Mouse (Mus musculus): ENCODE data around the gene Mon2. TPM values are rescaled to one million over a fixed set of nuclear protein-coding genes. Genes with fewer than 3 reads are reported as not detected.
"Not testable (repeated sequence)": the region's sequence is repeated elsewhere in the genome, so short reads cannot be mapped to it uniquely, and the experiment has no call there.

Mon2 gene
- total RNA-seq, 1 experiment from 2014 or later, result 92.7 TPM

DNA sequence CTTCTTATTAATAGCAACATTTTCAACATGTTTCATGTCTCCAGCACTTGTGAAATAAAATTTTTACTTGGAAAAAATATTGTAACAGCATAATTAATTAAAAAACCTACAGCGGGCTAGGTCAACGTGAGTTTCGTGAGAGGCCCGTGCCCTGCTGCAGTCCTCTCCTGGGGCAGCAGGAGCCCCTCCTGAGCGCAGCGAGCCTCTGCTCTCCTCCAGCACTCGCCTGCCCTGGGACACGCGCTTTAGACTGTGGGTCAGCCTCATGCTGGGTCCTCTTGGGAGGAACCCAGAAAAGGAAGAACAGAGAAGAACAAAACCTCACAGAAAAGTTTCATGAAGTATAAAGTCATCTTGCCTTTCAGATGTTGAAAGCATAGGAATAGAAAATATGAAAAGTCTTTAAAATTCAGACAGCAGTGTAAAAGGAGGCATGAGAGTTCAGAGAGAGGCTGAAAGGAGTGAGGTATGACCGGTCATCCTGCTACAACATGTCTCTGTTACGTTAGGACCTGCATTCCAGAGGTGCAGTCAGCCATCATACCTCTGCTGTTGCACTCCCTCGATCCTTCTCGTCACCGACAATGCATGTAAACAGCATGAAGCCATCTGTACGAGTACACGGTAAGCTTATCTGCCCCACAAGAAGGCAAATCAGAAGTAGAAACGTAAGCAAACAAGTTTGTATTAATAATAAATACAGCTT lies 81.8 kb downstream of the Mon2 start:
- no peak for DNase-seq

- DNase-seq, result no peak
Measured at GRCm38 (mm10) chr10:122991648-122992047, 84.7 kb downstream of the Mon2 start.

- no peak for DNase-seq
Measured at GRCm38 (mm10) chr10:122991053-122991452, 85.3 kb downstream of the Mon2 start.

- DNase-seq, result no peak
Measured at GRCm38 (mm10) chr10:122990606-122991005, 85.7 kb downstream of the Mon2 start.

DNA sequence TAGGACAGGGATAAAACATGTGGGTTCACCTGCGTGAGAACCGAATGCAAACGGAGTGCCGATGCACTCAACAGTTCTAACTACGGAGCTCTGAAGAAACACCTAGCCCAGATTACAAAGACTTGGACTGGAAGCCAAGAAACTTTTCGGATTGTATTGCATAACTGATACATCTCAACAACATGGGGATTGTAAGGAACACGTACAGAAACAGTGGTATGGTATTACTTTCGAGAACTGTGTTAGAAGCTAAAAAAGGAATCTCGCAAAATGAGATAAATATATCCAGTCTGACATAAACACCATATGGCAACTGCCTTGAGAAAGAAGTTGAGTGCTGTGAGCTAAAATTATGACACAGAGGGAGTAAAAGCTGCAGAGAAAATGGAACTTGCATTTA lies 86.4 kb downstream of the Mon2 start:
- no peak for DNase-seq

GRCm38 (mm10) chr10:122988372-122988771 lies 87.9 kb downstream of the Mon2 start:
- DNase-seq, result no peak

- no peak for DNase-seq
Measured at GRCm38 (mm10) chr10:122987671-122988128, 88.6 kb downstream of the Mon2 start.

DNA sequence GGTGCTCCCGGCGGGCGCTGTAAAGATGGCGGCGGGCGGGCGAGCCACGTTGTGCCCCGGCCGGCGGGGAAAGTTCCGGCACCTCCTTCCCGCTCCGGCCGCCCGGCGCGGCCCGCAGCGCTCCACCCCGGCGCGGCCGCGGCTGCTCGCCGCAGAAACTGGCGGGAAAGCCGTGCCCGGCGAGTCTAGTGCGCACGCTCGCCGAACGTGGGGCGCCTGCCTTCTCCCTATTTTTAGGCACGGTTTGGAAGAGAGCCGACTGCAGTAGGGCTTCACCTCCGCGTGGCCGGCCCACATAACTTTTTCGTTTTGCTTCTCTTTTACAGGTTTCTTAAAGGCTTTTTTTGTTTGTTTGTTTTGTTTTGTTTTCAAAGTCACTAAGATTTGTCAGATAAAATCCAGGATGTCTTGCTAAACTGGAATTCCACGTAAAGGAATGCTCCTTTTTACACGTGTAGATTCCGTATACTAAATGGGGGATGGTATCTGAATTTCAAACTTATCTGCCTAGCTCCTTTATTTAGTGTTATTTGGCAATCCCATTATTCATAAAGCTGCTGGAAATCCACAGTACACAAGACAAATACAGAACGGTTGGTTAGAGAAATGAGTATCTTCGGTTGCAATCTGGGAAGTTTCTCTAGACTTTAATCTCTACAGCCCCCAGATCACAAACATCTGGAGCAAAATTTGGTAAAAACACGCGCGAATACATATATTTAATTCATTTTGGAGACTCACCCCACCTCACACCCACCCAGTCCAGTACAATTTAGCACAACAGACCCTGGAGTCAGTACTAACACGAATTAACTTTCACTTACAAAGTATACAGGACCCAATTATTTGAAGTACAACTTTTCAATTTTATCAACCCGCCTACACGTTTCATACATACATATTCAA lies 89.7 kb downstream of the Mon2 start:
- peak; percentile 82 for DNase-seq

- peak; percentile 85 for DNase-seq
Measured at GRCm38 (mm10) chr10:122985515-122986319, 90.6 kb downstream of the Mon2 start.

DNA sequence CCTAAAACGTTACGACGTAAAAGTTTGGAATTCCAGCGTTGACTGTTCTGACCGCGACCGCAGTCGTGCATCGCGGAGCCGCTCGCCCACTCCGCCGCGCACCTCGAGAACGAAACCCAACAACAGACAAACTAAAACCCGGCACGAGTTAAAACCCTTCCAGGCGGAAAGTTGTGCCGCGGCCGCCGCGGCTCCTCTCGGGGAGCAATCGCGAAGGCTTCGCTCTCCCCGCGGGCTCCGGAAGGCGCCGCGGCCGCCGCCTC lies 91.1 kb downstream of the Mon2 start:
- no peak for DNase-seq

DNA sequence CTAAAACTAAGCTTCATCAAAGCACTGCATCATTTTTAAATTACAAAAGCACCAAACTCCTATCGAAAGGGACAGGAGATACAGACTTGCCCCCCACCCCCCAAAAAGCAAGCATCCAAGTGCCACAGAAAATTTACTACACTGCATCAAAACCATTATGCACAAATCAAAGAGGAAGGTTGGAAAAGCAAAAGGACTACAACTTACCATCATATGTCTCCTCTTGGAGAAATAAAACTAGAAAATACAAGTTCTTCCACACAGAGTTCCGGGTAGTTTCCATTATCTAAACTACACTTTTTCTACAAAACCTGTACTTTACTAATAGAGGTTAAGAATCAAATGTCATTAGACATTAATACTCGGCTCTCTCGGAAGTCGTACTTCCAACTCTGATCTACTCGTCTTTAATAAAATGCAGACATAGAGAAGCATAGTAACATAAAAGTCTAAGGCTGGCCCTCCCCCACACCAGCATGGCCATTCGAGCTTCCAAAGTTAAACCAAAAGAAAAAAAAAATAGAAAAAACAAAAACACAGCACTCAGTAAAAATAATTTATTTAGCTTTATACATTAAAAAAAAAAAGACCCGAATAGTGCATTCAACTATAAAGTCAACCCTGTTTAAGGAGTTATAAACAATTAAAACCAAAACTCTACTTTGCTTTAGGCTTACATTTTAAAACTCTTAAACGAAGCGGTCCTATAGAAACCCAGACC lies 91.6 kb downstream of the Mon2 start:
- DNase-seq, result no peak

GRCm38 (mm10) chr10:122983579-122984530 lies 92.5 kb downstream of the Mon2 start:
- no peak for DNase-seq

GRCm38 (mm10) chr10:122982909-122983578 lies 93.3 kb downstream of the Mon2 start:
- DNase-seq, result no peak

- no peak for DNase-seq
Measured at GRCm38 (mm10) chr10:122980123-122980522, 96.2 kb downstream of the Mon2 start.

DNA sequence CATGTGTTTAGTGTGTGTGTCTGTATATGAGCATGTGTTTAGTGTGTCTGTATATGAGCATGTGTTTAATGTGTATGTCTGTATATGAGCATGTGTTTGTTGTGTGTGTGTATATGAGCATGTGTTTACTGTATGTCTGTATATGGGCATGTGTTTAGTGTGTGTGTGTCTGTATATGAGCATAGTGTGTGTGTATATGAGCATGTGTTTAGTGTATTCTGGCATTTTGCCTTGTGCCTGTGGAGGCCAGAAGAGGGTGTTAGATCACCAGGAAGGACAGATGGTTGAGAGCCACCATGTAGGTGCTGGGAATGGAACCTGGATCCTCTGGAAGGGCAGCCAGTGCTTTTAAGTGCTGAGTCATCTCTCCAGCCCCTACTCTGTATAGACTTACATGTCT lies 96.9 kb downstream of the Mon2 start:
- DNase-seq, result no peak

- no peak for DNase-seq
Measured at GRCm38 (mm10) chr10:122976038-122976437, 100.3 kb downstream of the Mon2 start.

- no peak for DNase-seq
Measured at GRCm38 (mm10) chr10:122973241-122973640, 103.1 kb downstream of the Mon2 start.

DNA sequence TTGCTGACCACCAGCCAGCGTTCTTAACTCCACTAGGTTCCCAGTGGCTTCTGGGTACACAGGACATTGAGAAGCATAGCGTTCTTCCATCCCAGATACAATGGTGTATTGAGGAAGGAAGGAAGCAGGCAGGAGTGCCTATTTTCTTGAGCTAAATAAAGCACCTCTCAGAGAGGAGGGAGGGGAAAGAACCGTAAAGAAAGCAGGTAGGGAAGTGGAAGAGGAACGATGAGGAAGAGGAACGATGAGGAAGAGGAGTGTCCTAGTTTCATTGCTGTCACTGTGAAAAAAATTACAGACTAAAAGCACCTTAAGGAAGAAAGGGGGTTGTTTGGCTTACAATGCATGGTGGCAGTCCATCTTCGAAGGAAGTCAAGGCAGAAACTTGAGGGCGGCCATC lies 106.1 kb downstream of the Mon2 start:
- no peak for DNase-seq

GRCm38 (mm10) chr10:122966421-122966820 lies 109.9 kb downstream of the Mon2 start:
- DNase-seq, result no peak

DNA sequence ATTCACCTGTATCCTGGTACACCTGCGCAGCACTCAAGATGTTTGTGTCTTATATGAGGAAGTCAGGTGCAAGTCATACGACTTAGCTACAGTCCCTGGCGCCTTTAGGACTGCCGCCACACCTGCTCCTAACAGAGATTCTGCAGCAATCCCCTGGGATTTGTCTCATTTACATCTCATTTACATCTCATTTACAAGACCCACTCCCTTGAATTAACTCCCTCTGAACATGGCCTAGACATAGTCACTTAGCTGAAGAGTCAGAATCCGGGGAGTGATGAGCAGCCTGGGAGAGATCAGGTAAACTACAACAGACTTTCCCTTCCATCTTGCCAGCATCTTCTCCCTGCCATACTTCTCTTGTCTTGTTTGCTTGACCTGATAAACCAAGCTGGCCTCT lies 110.7 kb downstream of the Mon2 start:
- DNase-seq, result not testable (repeated sequence)
